In the genomic region with DNA sequence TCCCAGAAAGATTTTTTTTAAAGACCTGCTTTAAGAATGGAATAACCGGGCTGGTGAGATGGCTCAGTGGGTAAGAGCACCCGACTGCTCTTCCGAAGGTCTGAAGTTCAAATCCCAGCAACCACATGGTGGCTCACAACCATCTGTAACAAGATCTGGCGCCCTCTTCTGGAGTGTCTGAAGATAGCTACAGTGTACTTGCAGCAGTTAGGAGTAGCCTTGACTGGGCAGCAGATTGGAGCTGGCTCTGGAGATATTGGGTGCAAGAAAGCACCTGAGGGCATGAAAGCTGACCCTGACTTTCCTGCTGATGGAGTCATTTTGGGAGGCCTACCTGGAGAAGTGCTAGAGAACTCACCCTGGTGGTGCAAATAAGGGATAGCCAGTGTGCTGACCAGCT, we compare ENCODE assay signal across 11 mouse cellular contexts. TPM values are rescaled to one million over a fixed set of nuclear protein-coding genes. Genes with fewer than 3 reads are reported as not detected.
DNase-seq lines count a peak whose midpoint lies in the region; ATAC-seq and TF ChIP-seq lines count a peak whose summit lies in the region.
"Not testable (repeated sequence)": the region's sequence is repeated elsewhere in the genome, so short reads cannot be mapped to it uniquely, and the experiment has no call there.
"Had no signal": no experiment of that assay in that cellular context is flagged by ENCODE, and none has a peak within 500 bp of the region (broad histone marks: within the 10 kb centered on the region; RNA-seq: fewer than 3 reads in every experiment).

No protein-coding gene starts in this region.

- not testable (repeated sequence) for H3K4me3 ChIP-seq in MEL (ENCODE audit: control insufficient read depth in 1 of 2, insufficient read depth in 1 of 2, low read depth in 2 of 2, low read length in 2 of 2); cerebellum, adult 2 months (replicated peaks; ENCODE audit: insufficient read depth, low read depth, low read length); heart, postnatal 0 days (ENCODE audit: low read depth, low read length); layer of hippocampus, adult 2 months; lung, embryonic 14.5 days (ENCODE audit: low read depth, low read length); small intestine, adult 2 months (ENCODE audit: low read depth, low read length)

- not testable (repeated sequence) for ATAC-seq in heart, postnatal 0 days (ENCODE audit: insufficient read depth, low read depth); lung, embryonic 14.5 days (ENCODE audit: insufficient read depth)

- not testable (repeated sequence) for H3K27me3 ChIP-seq in MEL (ENCODE audit: control insufficient read depth in 1 of 2, insufficient read depth in 2 of 2, low read length in 2 of 2); cerebellum, adult 2 months (ENCODE audit: control insufficient read depth, insufficient read depth, low read length); heart, postnatal 0 days (ENCODE audit: control insufficient read depth, insufficient read depth, low read length); lung, embryonic 14.5 days (ENCODE audit: insufficient read depth, low read length); small intestine, adult 2 months (ENCODE audit: control insufficient read depth, insufficient read depth, low read length)

- not testable (repeated sequence) for H3K9me3 ChIP-seq in MEL (replicated peaks; ENCODE audit: insufficient read depth, low read length); heart, postnatal 0 days (replicated peaks; ENCODE audit: control insufficient read depth, low read length); lung, embryonic 14.5 days (ENCODE audit: low read depth, low read length)

- 65% methylated on average over 4 of the region's 4 CpGs for WGBS in cerebellum, adult 2 months
- WGBS in heart, postnatal 0 days: 85% methylated on average over 4 of the region's 4 CpGs
- 77% methylated on average over 4 of the region's 4 CpGs for WGBS in lung, embryonic 14.5 days
- 73% methylated on average over 4 of the region's 4 CpGs for WGBS in small intestine, adult 2 months

- H3K9ac ChIP-seq in MEL (ENCODE audit: control insufficient read depth, low read depth, low read length, poor library complexity, severe bottlenecking); heart, postnatal 0 days (replicated peaks; ENCODE audit: low read depth, low read length); lung, embryonic 14.5 days: not testable (repeated sequence)

- H3K27ac ChIP-seq in MEL (ENCODE audit: control insufficient read depth, low read depth, low read length); cerebellum, adult 2 months (ENCODE audit: insufficient read depth, low read length); heart, postnatal 0 days (ENCODE audit: low read depth); layer of hippocampus, adult 2 months; lung, embryonic 14.5 days (ENCODE audit: low read depth); small intestine, adult 2 months (ENCODE audit: insufficient read depth, low read depth, low read length): not testable (repeated sequence)

- peak; percentile 13 for TF ChIP-seq RAD21 in MEL (IDR thresholded peaks at IDR 0.05; ENCODE audit: low read depth, low read length)

- peak; percentile 26 for DNase-seq in A20 (ENCODE audit: low read depth, low spot score)
- DNase-seq in MEL (ENCODE audit: low read depth, low spot score): peak; percentile 41
- not testable (repeated sequence) for DNase-seq in cerebellum, adult 2 months; heart, postnatal 0 days (ENCODE audit: low spot score); layer of hippocampus, adult 2 months (ENCODE audit: low spot score in 2 of 2); lung, embryonic 14.5 days

- TF ChIP-seq CTCF in MEL (IDR thresholded peaks at IDR 0.05 in 2 of 3, conservative IDR thresholded peaks at IDR 0.05 in 1 of 3; ENCODE audit: control insufficient read depth in 1 of 3, insufficient read depth in 1 of 3, low read depth in 2 of 3, low read length in 3 of 3, poor library complexity in 1 of 3, severe bottlenecking in 1 of 3): peak in 2 of 3 experiments; percentile 42 to 50; a peak in 4 of 6 replicates
- TF ChIP-seq CTCF in cerebellum, adult 2 months (IDR thresholded peaks at IDR 0.05; ENCODE audit: borderline replicate concordance, insufficient read depth, low read depth, low read length): 0 out of 2 replicates have a peak, but pooled peaks have one; percentile 25
- 0 out of 2 replicates have a peak, but pooled peaks have one; percentile 17 for TF ChIP-seq CTCF in heart, postnatal 0 days (IDR thresholded peaks at IDR 0.05; ENCODE audit: low read depth)
- peak; percentile 69 for TF ChIP-seq CTCF in layer of hippocampus, adult 2 months (conservative IDR thresholded peaks at IDR 0.05)
- TF ChIP-seq CTCF in lung, embryonic 14.5 days (IDR thresholded peaks at IDR 0.05; ENCODE audit: low read depth): peak; percentile 32
- TF ChIP-seq CTCF in small intestine, adult 2 months (IDR thresholded peaks at IDR 0.05; ENCODE audit: extremely low read depth, insufficient read length, insufficient replicate concordance, low read depth, low read length): peak; percentile 54; the same call in 1 of the 2 replicates

- not testable (repeated sequence) for TF ChIP-seq POLR2A in MEL (IDR thresholded peaks at IDR 0.05; ENCODE audit: control insufficient read depth in 1 of 2, insufficient read depth in 1 of 2, low read depth in 1 of 2, low read length in 2 of 2, poor library complexity in 1 of 2); cerebellum, adult 2 months (IDR thresholded peaks at IDR 0.05; ENCODE audit: borderline replicate concordance, insufficient read depth, low read length); small intestine, adult 2 months (IDR thresholded peaks at IDR 0.05; ENCODE audit: low read depth, low read length)

- TF ChIP-seq EP300 in MEL (IDR thresholded peaks at IDR 0.05; ENCODE audit: low read depth in 1 of 2, low read length in 2 of 2); heart, postnatal 0 days (IDR thresholded peaks at IDR 0.05; ENCODE audit: low read depth): not testable (repeated sequence)

- not testable (repeated sequence) for H3K79me2 ChIP-seq in MEL (ENCODE audit: control insufficient read depth, insufficient read depth, low read length, poor library complexity)

- H3K4me2 ChIP-seq in heart, postnatal 0 days (ENCODE audit: low read depth, low read length); lung, embryonic 14.5 days: not testable (repeated sequence)

- not testable (repeated sequence) for H3K4me1 ChIP-seq in MEL (ENCODE audit: control insufficient read depth in 1 of 2, insufficient read depth in 2 of 2, low read length in 2 of 2); cerebellum, adult 2 months (ENCODE audit: control insufficient read depth, insufficient read depth, low read length); heart, postnatal 0 days (ENCODE audit: control insufficient read depth, insufficient read depth); lung, embryonic 14.5 days (ENCODE audit: insufficient read depth); small intestine, adult 2 months (ENCODE audit: control insufficient read depth, insufficient read depth, insufficient read length, low read length)

- peaks cover 0 to 39% of the 10 kb centered on the region in 2 experiments; a peak in 3 of 4 replicates for H3K36me3 ChIP-seq in MEL (ENCODE audit: control insufficient read depth in 1 of 2, insufficient read depth in 2 of 2, low read length in 2 of 2)
- peaks cover 92% of the 10 kb centered on the region for H3K36me3 ChIP-seq in heart, postnatal 0 days (replicated peaks; ENCODE audit: control insufficient read depth, insufficient read depth, low read length)
- H3K36me3 ChIP-seq in lung, embryonic 14.5 days (ENCODE audit: insufficient read depth): peaks cover 96% of the 10 kb centered on the region
- peaks cover 76% of the 10 kb centered on the region for H3K36me3 ChIP-seq in small intestine, adult 2 months (ENCODE audit: control insufficient read depth, insufficient read depth, low read length)

TF ChIP-seq in MEL, 35 proteins besides CTCF, POLR2A, EP300 and RAD21:
- TF ChIP-seq TBP (IDR thresholded peaks at IDR 0.05; ENCODE audit: low read depth, low read length) (0 out of 2 replicates have a peak, but pooled peaks have one; percentile 35), SMC3 (IDR thresholded peaks at IDR 0.05; ENCODE audit: low read depth, low read length) (peak; percentile 42)

RNA-seq across cellular contexts. Expression of a gene that starts 26.2 kb away (rescaled TPM):
- 0.07 and 0.08 TPM in 2 replicates for total RNA-seq in MEL (2012; rRNA removed)
- not detected for polyA plus RNA-seq in MEL (2012; ENCODE audit: insufficient read depth in 1 of 2, insufficient read length in 2 of 2, low read depth in 1 of 2, low replicate concordance in 2 of 2, missing spikeins in 1 of 2)
- polyA plus RNA-seq in cerebellum, adult 2 months (2012; rRNA removed): 0.97 and 1.3 TPM in 2 replicates
- total RNA-seq in heart, postnatal 0 days (2014; rRNA removed; ENCODE audit: low replicate concordance): 3.4 TPM in 1 of 2 replicates, not detected in the other
- 0.12 and 0.18 TPM in 2 replicates for polyA plus RNA-seq in heart, postnatal 0 days (2015; fragmentation: Nextera tagmentation; extraction: Ambion mirVana)
- under 1 TPM; 0.42 to 0.44 TPM for total RNA-seq in layer of hippocampus, adult 2 months (2021)
- 0.14 and 0.22 TPM in 2 replicates for polyA plus RNA-seq in lung, embryonic 14.5 days (2014; fragmentation: Nextera tagmentation; extraction: Ambion mirVana)
- polyA plus RNA-seq in small intestine, adult 2 months (2012; rRNA removed): 0.51 and 0.55 TPM in 2 replicates
- total RNA-seq: granulocyte monocyte progenitor cell, adult 5-6 weeks had no signal
- polyA plus RNA-seq: activated CD4-positive, CD25-positive, alpha-beta regulatory T cell, adult 4 months; forebrain, embryonic 14.5 days; heart, embryonic 11.5 days had no signal

RNA-seq across cellular contexts. Expression of a gene that starts 48.9 kb away (rescaled TPM):
- 0.07 and 0.08 TPM in 2 replicates for total RNA-seq in MEL (2012; rRNA removed)
- under 1 TPM in 1 of 2 experiments, not detected in 1; 0.50 TPM for polyA plus RNA-seq in MEL (2012; ENCODE audit: insufficient read depth in 1 of 2, insufficient read length in 2 of 2, low read depth in 1 of 2, low replicate concordance in 2 of 2, missing spikeins in 1 of 2)
- polyA plus RNA-seq in cerebellum, adult 2 months (2012; rRNA removed): 9.5 and 11.0 TPM in 2 replicates
- total RNA-seq in heart, postnatal 0 days (2014; rRNA removed; ENCODE audit: low replicate concordance): 36.8 and 53.6 TPM in 2 replicates
- polyA plus RNA-seq in heart, postnatal 0 days (2015; fragmentation: Nextera tagmentation; extraction: Ambion mirVana): 3.7 TPM in 2 replicates
- total RNA-seq in layer of hippocampus, adult 2 months (2021): 1 to 10 TPM; 7.2 to 7.7 TPM
- polyA plus RNA-seq in lung, embryonic 14.5 days (2014; fragmentation: Nextera tagmentation; extraction: Ambion mirVana): 19.4 and 21.7 TPM in 2 replicates
- polyA plus RNA-seq in small intestine, adult 2 months (2012; rRNA removed): 6.1 and 8.3 TPM in 2 replicates
- total RNA-seq: granulocyte monocyte progenitor cell, adult 5-6 weeks had no signal
- polyA plus RNA-seq: activated CD4-positive, CD25-positive, alpha-beta regulatory T cell, adult 4 months had no signal

Comparison
In these comparisons a context has a peak if more than half of its experiments do, and no peak if none do; other contexts are left out.
1. CTCF ChIP-seq: peak in every context shown above with its lines; median percentile 69 in layer of hippocampus, adult 2 months; 54 in small intestine, adult 2 months; 46 in MEL; 32 in lung, embryonic 14.5 days; 25 in cerebellum, adult 2 months; 17 in heart, postnatal 0 days.